Mouse (Mus musculus) mesoderm, embryonic 11.5 days (tissue): Measurements from ENCODE around the gene Pds5a.
A peak's percentile ranks its signal among the peaks of the same experiment; 100 is the strongest.

ENCODE experiments used
- DNase-seq: peaks from one replicate; pipeline ENCODE4 v3.0.0-alpha.2; 2012; ENCODE audit warnings: low read depth, low spot score

Gene Pds5a

DNA sequence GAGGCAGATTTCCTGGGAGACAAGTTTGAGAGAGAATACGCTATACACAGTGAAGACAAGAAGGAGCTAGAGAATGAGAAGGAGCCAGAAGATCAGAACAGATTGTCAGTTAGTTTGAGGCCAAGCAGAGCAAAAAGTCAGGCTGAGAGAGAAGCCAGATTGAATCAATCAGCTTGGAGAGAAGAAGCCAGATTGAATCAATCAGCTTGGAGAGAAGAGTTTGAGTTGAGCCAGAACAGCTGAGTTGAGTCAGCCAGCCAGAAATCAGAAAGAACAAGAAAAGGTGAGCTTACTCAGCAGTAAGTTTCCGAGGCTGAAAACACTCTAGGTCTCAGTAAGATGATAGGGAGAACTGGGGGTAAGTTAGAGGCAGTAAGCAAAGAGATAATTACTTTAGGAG is 123.2 kb downstream of the Pds5a start:
- no peak for DNase-seq

DNA sequence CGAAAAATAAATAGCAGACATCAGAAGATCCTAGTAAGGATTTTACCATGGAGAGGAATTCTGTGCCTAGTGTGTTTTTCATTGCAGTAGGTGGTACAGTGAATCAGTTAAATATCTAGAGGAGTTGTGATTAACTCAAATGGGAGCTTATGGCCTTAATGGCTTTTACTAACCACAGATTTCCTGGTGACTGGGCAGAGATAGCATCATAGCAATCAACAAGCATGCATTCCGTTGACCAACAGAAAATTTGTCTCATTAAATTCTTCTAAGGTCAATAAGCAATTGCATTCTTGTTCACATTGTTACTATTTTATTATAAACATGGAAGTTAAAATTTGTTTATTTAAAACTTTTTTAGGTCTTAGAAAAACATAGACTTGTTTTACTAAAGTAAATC is 132.6 kb downstream of the Pds5a start:
- DNase-seq = no peak

DNA sequence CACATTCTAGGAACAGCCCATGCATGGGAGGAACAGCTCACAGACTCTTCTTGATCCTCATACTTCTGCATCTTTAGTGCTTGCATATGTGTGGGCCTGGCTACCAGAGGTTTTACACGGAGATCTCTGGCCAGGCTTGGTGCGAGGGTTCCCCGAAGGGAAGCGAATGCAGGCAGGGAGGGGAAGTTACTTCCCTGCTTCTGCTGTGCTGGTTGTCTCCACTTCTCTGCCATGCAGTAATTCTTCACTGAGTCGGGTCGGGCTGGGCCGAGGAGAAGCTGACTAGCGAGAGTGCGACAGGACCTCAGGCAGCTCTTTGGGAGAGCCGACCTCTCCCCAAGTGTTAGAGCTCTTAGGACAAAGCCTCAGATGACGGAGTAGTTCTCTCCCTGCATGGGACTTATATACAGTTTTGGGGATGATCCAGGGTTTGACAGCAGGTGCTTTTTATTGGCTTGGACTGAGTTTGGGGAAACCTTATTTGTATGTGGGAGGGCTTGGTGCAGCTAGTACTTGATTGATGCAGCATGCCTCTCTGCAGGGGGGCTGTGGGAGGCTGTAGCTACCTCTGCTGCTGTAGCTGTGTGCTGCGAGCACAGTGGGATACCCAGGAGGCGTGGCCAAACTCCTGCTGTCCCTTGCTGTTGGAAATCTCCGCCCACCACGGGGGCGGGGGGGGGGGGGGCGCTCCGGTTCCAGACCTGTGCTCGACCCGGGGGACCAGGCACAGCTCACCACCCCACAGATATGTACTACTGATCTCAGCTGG is 136.8 kb downstream of the Pds5a start:
- peak; percentile 39 for DNase-seq

DNA sequence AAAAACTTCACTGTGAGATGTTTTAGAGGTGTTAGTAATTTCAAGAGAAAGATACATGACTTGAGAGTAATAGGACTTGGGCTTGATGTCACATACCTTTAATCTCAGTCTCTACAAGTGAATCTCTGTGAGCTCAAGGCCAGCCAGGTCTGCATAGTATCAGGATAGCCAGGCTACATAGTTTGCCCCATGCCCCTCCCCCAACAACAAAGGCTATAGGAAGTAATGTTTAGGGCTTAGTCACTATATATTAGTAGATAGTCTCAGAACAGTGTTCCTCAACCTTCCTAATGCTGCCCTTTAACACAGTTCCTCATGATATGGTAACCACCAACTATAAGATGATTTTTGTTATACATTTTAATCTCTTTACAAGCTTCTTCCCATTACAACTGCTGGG is 141.0 kb downstream of the Pds5a start:
- no peak for DNase-seq
